Mouse (Mus musculus) forebrain, embryonic 12.5 days (tissue): Measurements from ENCODE around the gene Gpr173. TPM values are rescaled to one million over a fixed set of nuclear protein-coding genes. Genes with fewer than 3 reads are reported as not detected.

Experiments used
- polyA plus RNA-seq: library from polyadenylated mRNA; unstranded; fragments of >200 nt; fragmentation: Nextera tagmentation; extraction: Ambion mirVana; gene quantifications from 2 replicates; pipeline ENCODE4 v1.2.1, GENCODE M21; 2016

Gpr173 gene
- polyA plus RNA-seq, 1 experiment from 2014 or later: 6.8 TPM

Other genes starting within 250 kb of the Gpr173 start
- gene Iqsec2, start 224.4 kb downstream of the Gpr173 start, polyA plus RNA-seq: 2.8 and 3.0 TPM in 2 replicates
- 56.4 and 62.4 TPM in 2 replicates for gene Kdm5c, start 135.7 kb downstream of the Gpr173 start, polyA plus RNA-seq
- 19.1 and 19.2 TPM in 2 replicates for gene Kantr, start 41.2 kb downstream of the Gpr173 start, polyA plus RNA-seq
- 48.3 and 49.7 TPM in 2 replicates for gene Tspyl2, start 26.3 kb downstream of the Gpr173 start, polyA plus RNA-seq
- not detected in 2 replicates for gene Cldn34a, start 194.6 kb upstream of the Gpr173 start, polyA plus RNA-seq